Mouse (Mus musculus) megakaryocyte, embryonic 14.5 days (primary cell): ENCODE data around the gene Lsp1. TPM values are rescaled to one million over a fixed set of nuclear protein-coding genes. Genes with fewer than 3 reads are reported as not detected.

Experiments
- H3K27me3 ChIP-seq: replicated peaks from 2 replicates; pipeline ENCODE3; 2012; ENCODE audit warnings: inconsistent platforms
- H3K36me3 ChIP-seq: replicated peaks from 2 replicates; pipeline ENCODE3; 2012; ENCODE audit warnings: low read length, inconsistent platforms, mixed read lengths
- H3K4me1 ChIP-seq: 2 replicates; pipeline ENCODE4 v1.6.1; 2012; ENCODE audit warnings: inconsistent platforms
- H3K4me3 ChIP-seq: replicated peaks from 2 replicates; pipeline ENCODE3; 2012; ENCODE audit warnings: moderate library complexity, mild to moderate bottlenecking, inconsistent platforms
- H3K9me3 ChIP-seq: 2 replicates; pipeline ENCODE4 v1.6.1; 2012; ENCODE audit warnings: inconsistent platforms
- FLI1 ChIP-seq: IDR thresholded peaks from 2 replicates; pipeline ENCODE4 v1.6.1; 2012; ENCODE audit warnings: low read length, inconsistent platforms, mixed read lengths
- GATA1 ChIP-seq: IDR thresholded peaks from 3 replicates; pipeline ENCODE4 v1.6.1; 2012; ENCODE audit warnings: mixed read lengths, low read length, inconsistent platforms, borderline replicate concordance
- polyA plus RNA-seq: library from polyadenylated mRNA; stranded (reverse); fragments of >175 nt; gene quantifications from 2 replicates; pipeline ENCODE4 v1.2.3, GENCODE M21; 2012; ENCODE audit warnings: low replicate concordance; ENCODE audit not compliant: insufficient read depth

Lsp1 gene
- polyA plus RNA-seq, 1 experiment, result 33.2 TPM

GRCm38 (mm10) chr7:142472936-142473335 lies 12.3 kb downstream of the Lsp1 start:
- peaks cover 28% of the 10 kb centered on the region for H3K4me1 ChIP-seq

GRCm38 (mm10) chr7:142473476-142473875 lies 12.9 kb downstream of the Lsp1 start:
- peaks cover 28% of the 10 kb centered on the region for H3K4me1 ChIP-seq
- H3K4me3 ChIP-seq, result no peak overlapping the region
- no peaks in the 10 kb centered on the region for H3K9me3 ChIP-seq
- no peak for TF ChIP-seq GATA1
- TF ChIP-seq FLI1, result no peak
- no peaks in the 10 kb centered on the region for H3K36me3 ChIP-seq
- peaks cover 70% of the 10 kb centered on the region for H3K27me3 ChIP-seq

More at GRCm38 (mm10) chr7:142472936-142473335, 12.3 kb downstream of the Lsp1 start:
- Histone ChIP-seq H3K9me3 (no peaks in the 10 kb centered on the region), H3K4me3 (no peak overlapping the region), H3K27me3 (peaks cover 65% of the 10 kb centered on the region), H3K36me3 (no peaks in the 10 kb centered on the region)
- TF ChIP-seq GATA1, result no peak
- no peak for TF ChIP-seq FLI1

DNA sequence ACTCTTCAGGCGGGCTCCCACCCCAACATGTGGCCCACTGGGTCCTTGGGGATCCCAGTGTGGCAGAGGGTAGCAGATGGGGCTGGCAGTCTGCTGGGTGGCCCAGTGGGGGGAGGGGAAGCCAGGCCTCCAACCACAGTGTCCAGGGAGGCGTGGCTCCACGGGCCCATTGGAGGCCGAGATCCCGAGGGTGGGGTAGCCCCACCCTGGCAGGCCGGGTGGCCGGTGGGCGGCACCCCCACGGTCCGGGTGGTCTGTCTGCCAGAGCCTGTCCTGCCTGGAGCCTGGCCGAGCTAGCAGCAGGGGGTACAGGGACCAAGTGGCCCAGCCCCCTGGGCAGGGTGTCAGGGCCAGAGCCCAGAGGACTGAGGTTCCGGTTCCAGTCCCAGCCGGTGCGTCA lies 14.2 kb downstream of the Lsp1 start:
- H3K9me3 ChIP-seq, result no peaks in the 10 kb centered on the region
- H3K27me3 ChIP-seq, result peaks cover 83% of the 10 kb centered on the region
- H3K4me1 ChIP-seq, result peaks cover 26% of the 10 kb centered on the region
- no peak overlapping the region for H3K4me3 ChIP-seq
- TF ChIP-seq GATA1, result no peak
- TF ChIP-seq FLI1, result no peak
- no peaks in the 10 kb centered on the region for H3K36me3 ChIP-seq

GRCm38 (mm10) chr7:142475641-142476040 lies 15.0 kb downstream of the Lsp1 start:
- Histone ChIP-seq H3K4me1 (peaks cover 17% of the 10 kb centered on the region), H3K36me3 (no peaks in the 10 kb centered on the region), H3K4me3 (no peak overlapping the region), H3K9me3 (no peaks in the 10 kb centered on the region), H3K27me3 (peaks cover 88% of the 10 kb centered on the region)
- TF ChIP-seq GATA1 (no peak), FLI1 (no peak)

GRCm38 (mm10) chr7:142476271-142476670 lies 15.7 kb downstream of the Lsp1 start:
- no peak for TF ChIP-seq FLI1
- no peak for TF ChIP-seq GATA1
- Histone ChIP-seq H3K4me3 (no peak overlapping the region), H3K4me1 (peaks cover 11% of the 10 kb centered on the region), H3K27me3 (peaks cover 90% of the 10 kb centered on the region), H3K9me3 (no peaks in the 10 kb centered on the region), H3K36me3 (no peaks in the 10 kb centered on the region)

DNA sequence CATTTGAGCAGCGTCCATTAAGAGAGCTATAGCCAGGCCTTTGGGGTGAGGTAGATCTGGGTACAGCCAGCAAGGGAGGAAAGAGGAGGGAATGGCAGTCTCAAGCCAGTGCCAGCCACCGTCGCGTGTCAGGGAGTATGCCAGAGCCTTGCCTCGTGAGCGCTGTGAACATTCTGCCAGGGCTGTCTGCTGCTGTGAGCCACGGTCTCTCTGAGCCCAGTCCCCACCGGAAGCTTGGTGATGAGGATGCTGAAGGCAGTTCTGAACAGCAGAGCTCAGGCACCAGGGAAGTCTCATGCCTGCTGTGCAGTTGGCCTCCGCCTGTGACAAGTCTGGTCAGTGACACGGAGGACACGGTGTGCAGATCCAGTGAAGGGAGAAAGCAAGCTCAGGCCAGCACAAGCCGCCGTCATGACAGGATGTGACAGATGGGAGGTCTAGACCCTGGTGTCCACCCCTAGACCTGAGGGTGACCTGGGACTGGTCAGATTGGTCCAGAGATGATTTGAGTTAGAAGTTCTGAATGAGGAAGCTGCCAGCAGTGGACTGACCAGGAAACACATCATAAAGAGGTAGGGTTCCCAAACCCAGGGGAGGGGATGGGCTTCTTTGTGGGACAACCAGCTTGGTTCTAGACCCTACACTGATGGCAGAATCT lies 16.3 kb downstream of the Lsp1 start:
- Histone ChIP-seq H3K27me3 (peaks cover 89% of the 10 kb centered on the region), H3K4me3 (no peak overlapping the region), H3K36me3 (no peaks in the 10 kb centered on the region), H3K4me1 (peaks cover 4% of the 10 kb centered on the region; the same call in 1 of the 2 replicates), H3K9me3 (no peaks in the 10 kb centered on the region)
- TF ChIP-seq FLI1 (no peak), GATA1 (no peak)

DNA sequence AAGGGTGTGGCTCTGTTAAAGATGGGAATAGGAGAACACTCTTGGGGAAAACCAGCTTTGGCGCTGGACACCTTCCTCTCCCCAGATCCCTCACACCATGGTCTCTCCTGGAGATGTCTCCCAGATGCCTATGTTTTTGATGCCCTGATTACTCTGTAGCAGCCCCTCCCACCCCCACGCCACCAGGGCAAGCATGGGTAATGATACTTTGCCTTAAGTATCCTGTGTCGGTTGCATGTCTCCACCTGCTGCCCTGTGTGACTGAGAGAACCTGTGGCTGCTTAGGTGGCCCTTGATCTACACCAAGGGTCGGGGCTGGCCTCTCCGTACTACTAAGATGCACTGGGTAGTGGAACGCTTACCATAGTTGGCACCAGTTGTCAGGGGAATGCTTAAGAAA lies 17.4 kb downstream of the Lsp1 start:
- TF ChIP-seq GATA1 (no peak), FLI1 (no peak)
- no peaks in the 10 kb centered on the region; the same call in 1 of the 2 replicates for H3K4me1 ChIP-seq
- H3K4me3 ChIP-seq, result no peak overlapping the region

GRCm38 (mm10) chr7:142478574-142478973 lies 18.0 kb downstream of the Lsp1 start:
- no peak for TF ChIP-seq FLI1
- TF ChIP-seq GATA1, result no peak
- H3K27me3 ChIP-seq, result peaks cover 89% of the 10 kb centered on the region
- no peaks in the 10 kb centered on the region for H3K9me3 ChIP-seq
- H3K4me1 ChIP-seq, result no peaks in the 10 kb centered on the region; the same call in 1 of the 2 replicates
- no peaks in the 10 kb centered on the region for H3K36me3 ChIP-seq
- H3K4me3 ChIP-seq, result no peak overlapping the region

More for the DNA sequence above, 17.4 kb downstream of the Lsp1 start:
- no peaks in the 10 kb centered on the region for H3K9me3 ChIP-seq
- H3K36me3 ChIP-seq, result no peaks in the 10 kb centered on the region
- H3K27me3 ChIP-seq, result peaks cover 89% of the 10 kb centered on the region

- H3K4me1 ChIP-seq, result no peaks in the 10 kb centered on the region; the same call in 1 of the 2 replicates
- H3K27me3 ChIP-seq, result peaks cover 92% of the 10 kb centered on the region
- no peak overlapping the region for H3K4me3 ChIP-seq
- no peak for TF ChIP-seq FLI1
- no peak for TF ChIP-seq GATA1
- H3K36me3 ChIP-seq, result no peaks in the 10 kb centered on the region
- no peaks in the 10 kb centered on the region for H3K9me3 ChIP-seq
Measured at GRCm38 (mm10) chr7:142479307-142479706, 18.7 kb downstream of the Lsp1 start.

DNA sequence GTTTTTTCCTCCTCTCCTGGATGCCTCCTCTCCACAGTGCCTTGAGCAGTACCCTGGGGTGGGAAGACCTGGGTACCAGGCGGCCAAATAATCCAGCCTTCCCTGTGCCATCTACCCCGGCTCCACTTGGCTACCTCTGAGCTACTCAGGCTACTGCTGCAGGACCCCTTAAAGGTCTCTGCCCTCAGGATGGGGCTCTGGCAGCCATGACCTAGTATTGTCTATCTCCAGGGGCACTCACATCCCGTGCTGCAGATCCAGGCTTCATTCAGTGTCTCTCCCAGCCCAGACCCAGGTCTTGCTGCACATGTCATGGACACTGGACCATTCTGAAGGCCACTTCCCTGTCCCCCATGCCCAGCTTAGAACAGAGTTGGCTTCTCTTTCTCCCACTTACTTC lies 19.3 kb downstream of the Lsp1 start:
- H3K4me1 ChIP-seq, result no peaks in the 10 kb centered on the region; the same call in 1 of the 2 replicates
- no peaks in the 10 kb centered on the region for H3K36me3 ChIP-seq
- TF ChIP-seq FLI1 (no peak), GATA1 (no peak)
- no peak overlapping the region for H3K4me3 ChIP-seq
- peaks cover 94% of the 10 kb centered on the region for H3K27me3 ChIP-seq
- no peaks in the 10 kb centered on the region for H3K9me3 ChIP-seq

DNA sequence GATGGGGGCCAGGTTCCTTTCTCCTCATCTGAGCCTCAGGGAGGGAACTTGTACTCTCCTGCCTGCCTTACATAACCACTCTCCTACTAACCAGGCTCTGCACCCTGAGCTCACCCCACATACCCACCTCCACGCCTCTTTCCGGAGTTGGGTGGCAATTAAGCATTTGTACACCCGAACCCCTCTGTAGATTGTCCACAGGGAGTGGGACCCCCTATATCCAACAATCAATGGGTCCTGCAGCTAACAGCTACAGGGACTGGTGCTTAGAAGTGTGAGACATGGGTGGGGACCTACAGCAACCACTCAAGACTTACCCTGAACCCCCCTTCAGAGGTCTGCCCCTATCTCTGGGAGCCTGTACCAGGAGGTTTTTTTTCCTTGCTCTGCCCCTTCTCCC lies 20.1 kb downstream of the Lsp1 start:
- Histone ChIP-seq H3K4me1 (no peaks in the 10 kb centered on the region; the same call in 1 of the 2 replicates), H3K9me3 (no peaks in the 10 kb centered on the region), H3K4me3 (no peak overlapping the region), H3K27me3 (peaks cover 94% of the 10 kb centered on the region), H3K36me3 (no peaks in the 10 kb centered on the region)
- TF ChIP-seq FLI1 (no peak), GATA1 (no peak)
